Mouse (Mus musculus) thymus, postnatal 0 days (tissue): ENCODE measurements around the gene Ovca2. TPM values are rescaled to one million over a fixed set of nuclear protein-coding genes. Genes with fewer than 3 reads are reported as not detected.

ENCODE experiments used
- DNase-seq: peaks from one replicate; pipeline ENCODE4 v3.0.0-alpha.2; 2015; ENCODE audit warnings: low spot score
- polyA plus RNA-seq: library from polyadenylated mRNA; unstranded; fragments of >200 nt; fragmentation: Nextera tagmentation; extraction: Ambion mirVana; gene quantifications from 2 replicates; pipeline ENCODE4 v1.2.1, GENCODE M21; 2015

Ovca2 gene
- polyA plus RNA-seq, 1 experiment from 2014 or later, result 34.2 TPM

DNA sequence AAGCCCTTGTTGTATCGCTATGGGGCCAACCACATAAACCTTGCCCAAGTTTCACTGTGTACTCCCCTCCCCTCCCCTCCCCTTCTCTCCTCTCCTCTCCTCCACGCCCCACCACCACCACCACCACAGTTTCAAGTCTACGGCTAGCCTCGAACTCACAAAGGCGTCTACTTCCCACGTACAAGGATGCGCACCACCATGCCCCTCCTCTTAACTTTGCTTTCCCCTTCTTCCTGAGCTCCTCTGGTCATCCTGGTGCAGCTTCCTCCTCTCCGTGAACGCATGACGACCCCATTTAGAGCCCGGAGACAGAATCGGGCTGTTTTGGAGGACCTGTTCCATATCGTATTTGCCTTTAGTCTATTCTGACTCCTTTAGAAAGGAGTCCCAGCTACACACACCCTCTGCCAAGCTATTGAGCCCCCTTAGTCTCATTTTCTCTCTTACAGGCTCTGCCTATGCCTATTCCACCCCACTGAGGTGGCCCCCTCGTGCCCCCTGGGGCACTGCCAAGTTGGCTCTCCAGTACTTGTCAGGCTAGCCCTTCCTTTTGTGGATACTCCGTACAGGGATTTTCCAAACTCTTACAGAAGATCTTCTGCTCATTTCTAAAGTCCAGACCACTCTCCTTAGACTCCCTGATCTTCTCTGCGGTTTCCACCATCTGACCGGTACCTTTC lies 7.3 kb downstream of the Ovca2 start:
- DNase-seq, result no peak

DNA sequence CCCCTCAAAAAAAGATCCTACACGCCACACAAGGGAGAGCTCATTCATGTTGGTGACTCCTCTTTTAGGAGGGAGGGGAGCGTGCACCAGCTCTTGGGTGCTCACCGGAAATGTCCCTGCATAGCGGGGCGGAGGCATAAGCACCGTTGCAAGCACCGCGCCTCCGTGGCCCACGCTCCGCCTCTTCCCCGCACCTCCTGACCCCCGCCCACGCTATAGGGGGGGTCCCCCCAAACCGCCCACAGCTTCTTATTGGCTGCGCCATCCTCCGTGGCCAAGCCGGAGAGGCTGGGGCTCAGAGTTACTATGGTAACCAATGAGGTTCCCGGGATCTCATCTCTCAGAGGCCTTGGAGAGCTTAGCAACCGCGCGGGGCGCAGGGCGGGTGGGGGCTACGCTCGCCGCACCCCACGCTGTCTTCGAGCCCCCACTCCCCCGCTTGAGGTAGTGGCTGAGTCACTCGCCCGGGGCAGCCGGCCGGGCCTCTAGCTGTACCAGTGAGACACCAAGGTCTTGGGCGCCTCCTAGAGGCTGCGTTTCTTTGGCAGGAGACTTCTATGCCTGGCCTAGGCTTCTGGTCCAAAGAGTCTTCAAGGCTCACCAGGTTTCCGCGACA lies 8.4 kb downstream of the Ovca2 start:
- DNase-seq, result peak; percentile 85

DNA sequence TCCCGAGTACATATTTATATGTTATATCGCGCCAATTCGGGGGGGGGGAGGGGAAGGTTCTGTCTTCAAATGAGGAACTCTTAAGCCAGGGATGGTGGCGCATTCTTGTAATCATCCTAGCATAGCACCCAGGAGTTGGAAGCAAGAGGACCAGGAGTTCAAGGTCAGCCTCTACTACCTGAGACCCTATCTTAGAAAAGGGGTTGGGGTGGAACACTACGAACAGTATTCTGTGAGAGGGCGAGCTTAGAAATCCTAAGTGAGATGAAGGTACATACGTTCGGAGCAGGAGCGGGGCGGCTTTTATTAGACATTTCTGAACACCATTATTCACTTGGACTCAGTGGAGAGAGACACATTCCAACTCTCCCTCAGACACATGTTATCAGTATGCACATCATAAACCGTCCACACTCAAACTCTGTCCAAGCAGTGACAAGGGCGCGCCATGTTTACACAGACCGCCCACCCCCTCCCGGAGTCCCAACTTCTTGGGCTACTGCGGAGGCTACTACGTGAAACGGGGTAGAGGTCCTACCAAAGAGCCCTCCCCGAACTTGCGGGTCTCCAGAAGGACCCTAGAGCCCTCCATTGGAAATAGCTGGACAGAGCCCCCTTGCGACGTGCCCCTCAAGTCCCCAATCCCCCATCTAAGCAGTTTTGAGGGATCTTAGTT lies 9.1 kb downstream of the Ovca2 start, which contains the start of gene Hic1:
Gene Hic1, minus strand, starts transcription at position 115 of the 676 bp plus-strand sequence.
- DNase-seq, result no peak

DNA sequence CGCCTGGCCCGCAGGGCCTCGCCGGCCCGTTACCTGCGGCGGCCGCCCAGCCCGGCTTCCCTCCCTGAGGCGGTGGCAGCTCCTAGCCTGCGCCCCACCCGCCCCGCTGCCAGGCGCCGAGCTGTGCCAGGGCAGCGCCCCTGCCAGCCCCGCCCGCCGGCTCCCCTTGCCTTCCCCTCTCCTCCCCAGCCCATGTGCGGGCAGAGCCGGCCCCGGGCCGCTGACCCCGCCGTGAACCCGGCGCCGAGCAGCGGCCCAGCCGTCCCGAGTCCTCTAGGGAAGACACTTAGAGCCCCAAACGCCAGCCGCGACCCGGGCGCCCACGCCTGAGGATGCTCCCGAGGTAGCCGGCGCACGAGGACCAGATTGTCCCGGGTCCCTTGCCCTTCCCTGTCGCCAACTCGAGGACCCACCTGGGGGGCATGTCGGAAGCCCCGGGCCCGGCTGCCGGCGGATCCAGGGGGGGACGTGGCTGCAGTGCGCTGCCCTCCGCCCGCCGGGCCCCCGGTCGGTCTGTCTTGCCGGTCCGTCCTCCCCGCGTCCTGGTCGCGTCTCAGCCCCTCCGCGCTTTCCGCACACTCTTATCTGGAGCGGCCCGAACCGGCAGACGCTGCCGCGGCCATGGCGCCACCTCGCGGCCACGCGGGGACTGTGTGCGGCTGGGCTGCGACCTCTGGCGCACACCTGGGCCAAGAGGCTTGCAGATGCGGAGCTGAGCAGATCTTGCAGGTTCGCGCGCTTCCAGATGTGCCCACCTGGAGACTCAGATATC lies 9.9 kb downstream of the Ovca2 start:
- DNase-seq, result peak; percentile 85

DNA sequence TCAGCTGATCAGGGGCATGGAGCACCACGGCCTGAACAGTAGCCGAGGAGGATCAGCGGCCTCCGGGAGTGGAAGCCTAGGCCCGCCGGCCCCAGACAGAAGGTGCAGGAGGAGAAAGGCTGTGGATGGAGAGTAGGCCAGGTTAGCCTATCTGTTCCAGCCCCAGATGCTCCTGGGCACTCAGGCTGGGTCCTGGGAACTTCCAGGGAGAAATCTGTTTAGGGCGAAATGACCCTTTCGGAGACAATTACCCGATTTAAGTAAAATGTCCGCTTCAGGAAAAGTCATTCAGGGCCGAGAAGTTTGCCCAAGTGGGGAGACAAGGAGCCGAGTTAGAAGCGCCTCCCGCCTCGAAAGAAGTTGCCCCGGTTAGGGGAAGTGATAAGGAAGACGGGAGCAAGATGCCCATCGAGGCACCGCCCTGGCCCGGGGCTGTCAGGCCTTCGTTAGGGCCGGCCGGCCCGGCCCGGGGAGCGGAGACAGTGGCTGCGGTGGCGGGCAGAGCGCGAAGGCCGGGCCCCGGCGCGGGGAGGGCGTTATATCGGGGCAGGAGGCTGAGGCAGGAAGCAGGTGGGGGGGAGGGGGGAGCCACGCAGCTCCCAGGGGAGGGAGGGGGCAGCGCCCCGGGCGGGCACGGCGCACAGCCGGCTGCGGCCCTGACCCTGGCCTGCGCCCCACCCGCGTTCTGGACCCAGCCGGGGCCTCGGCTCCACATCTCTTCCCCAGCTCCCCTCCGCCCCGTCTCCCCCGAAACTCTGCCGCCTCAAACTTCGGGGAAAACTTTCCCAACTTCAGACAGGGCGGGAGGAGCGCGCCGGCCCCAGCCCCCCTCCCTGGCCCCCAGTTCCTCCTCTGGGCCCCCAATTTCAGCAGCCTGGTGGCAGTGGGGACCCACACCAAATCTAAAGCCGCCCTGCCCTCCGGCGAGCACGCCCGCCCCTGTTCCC lies 10.7 kb downstream of the Ovca2 start:
- DNase-seq, result peak; percentile 26

DNA sequence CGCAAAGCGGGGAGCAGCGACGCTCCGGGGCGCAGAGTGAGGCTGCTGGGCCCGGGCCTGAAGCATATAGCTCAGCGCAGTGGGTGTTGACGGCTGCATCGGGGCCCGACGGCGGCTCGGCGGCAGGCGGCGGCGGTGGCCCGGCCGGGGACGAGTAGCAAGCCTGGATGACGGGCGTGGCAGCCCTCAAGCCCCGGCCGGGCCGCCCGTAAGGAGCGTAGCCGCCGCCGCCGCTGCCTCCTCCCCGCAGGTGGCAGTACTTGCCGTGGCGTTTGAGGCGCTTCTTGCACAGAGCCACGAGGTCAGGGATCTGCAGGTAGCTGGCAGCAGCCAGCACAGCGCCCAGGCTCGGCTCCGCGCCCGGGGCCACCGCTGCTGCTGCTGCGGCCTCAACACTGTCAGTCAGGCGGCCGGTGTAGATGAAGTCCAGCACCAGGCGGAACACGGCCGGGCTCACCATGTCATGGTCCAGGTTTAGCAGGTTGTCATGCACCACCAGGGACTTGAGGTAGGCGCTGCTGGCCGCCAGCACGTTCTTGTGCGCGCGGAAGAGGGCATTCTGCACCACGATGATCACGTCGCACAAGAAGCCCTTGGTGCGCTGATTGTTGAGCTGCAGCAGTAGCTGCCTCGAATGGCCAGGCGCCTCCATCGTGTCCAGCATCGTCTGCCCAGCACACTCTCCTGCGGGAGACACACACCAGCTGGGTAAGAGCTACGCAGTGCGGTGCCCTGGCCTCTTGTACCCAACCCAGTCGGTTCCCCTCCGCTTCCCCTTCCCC lies 11.6 kb downstream of the Ovca2 start:
- DNase-seq, result peak; percentile 43

DNA sequence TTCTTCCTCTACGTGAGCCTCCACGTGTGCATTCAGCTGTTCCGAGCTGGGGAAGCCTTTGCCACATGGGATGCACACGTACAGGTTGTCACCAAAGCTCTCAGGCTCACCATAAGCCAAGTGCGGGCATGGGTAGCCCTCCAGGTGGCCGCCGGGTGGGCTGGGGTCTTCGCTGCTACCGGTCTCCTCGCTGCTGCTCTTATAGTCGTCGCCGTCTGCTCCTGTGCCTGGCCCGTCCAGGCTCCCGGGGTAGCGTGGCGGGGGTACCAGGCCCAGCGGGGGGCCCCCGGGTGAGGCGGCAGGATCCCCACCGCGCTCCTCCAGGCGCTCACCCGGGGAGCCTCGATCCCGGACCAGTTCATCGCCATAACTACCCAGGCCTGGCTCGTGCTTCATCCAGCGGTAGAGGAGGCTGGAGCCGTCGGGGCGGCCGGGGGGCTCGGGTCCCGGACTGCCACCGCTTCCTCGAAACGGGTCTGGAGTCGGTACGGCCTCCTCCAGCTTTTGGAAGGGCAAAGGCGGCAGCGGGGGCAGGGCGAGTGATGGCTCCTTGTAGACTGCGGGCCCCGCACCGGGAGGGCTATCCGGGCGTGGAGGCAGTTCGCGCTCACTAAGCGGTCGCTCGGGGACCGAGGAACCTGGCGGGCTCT lies 12.3 kb downstream of the Ovca2 start:
- no peak for DNase-seq

DNA sequence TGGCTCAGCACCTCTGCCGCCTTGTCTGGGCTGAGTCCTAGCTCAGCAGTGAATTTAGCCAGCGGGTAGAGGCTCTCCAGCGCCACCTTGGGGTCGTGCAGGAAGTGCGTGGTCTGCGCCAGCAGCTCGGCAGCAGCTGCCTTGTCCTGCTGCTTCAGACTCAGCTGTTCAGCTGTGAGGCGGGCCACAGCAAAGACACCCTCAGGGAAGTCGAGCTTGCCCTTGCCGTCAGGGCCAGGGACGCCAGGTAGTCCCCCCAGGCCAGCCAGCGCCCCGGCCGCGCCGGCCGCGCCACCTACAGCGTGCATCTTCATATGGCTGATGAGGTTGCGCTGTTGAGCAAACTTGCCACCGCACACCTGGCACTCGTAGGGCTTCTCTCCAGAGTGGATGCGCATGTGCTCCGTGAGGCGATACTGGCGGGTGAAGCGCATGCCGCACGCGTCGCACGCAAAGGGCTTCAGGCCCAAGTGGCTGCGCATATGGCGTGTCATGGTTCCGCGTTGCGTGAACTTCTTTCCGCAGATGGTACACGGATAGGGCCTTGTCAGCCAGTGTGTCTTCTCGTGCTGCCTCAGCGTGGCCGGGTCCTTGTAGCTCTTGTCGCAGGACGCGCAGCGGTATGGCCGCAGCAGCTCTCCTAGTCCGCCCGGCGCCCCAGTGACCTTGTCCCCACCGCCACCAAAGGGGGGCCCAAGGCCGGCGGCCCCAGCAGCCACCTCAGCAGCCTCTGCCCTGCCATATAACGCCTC lies 13.0 kb downstream of the Ovca2 start:
- peak; percentile 77 for DNase-seq

DNA sequence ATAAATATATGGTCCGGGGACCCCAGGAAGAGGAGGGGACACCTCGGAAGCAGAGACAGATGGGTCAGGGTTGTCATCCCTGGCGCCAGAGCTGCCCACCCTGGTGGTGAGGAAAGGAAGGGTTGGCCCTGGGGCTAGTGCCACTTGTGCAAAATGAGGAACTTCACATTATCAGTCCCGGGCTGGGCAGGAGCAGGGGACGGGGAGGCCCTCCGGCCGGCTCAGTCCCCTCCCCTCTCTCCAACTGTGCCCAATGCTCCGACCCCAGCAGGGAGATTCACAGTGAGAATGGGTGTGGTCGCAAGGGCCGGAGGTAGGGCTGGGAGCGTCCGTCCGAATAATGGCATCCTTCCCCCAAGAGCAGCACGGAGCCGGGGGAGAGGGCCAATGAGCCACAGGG lies 13.9 kb downstream of the Ovca2 start:
- DNase-seq, result no peak

DNA sequence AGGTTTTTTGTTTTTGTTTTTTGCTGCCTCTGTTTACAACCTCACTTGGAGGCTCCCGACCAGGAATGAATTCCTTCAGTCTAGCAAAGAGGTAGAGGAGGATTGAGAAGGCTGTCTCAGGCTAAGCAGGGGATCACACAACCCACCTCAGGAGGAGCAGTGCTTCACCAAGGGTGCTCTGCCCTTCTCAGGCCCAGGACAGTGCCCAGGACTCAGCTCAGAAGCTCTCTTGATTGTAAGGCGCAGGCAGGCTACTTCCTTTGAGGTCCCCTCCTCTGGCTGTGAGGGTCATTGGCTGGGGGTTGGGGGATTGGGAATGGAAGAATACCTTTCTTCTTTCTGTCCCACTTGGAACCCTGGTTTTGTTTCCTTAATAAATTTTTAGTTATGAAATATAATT lies 14.6 kb downstream of the Ovca2 start:
- no peak for DNase-seq

DNA sequence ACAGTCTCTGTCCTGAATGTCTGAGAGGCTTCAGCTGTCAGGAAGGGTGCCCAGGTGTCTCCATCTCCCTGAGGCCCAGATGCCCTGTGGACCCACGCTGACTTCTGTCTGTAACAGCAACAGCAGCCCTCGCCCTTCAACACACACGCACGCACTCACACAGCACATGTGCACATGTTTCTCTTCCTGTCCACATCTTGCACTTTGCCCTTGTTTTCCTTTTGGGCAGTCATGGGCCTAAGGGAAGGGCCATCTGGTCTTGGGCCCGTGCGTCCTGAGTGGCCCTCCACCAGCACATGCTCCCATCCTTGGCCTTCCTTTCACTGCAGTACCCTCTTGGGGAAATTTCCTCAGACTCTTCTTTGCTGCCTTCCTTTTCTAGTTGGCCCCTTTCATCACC lies 15.3 kb downstream of the Ovca2 start:
- DNase-seq, result no peak

DNA sequence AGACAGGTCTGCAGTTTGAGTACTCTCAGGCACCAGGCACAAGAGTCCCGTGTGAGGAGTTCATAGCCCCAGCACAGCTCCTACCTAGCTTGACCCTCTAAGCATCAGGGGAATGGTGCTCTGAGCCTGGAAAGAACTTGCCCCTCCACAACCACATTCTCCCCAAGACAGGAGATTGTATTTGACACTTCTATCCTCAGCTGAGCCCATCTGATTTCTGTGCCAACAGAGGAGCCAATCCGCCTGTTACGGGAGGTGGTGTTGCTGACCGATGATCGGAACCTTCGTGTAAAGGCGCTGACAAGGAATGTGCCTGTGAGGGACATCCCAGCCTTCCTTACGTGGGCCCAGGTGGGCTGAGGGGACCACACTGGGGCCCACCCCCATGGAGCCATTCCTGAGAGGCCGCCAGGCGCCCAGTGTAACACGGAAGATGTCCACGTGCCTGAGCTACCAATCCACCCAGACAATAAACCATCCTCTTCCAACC lies 16.0 kb downstream of the Ovca2 start:
- DNase-seq, result no peak

DNA sequence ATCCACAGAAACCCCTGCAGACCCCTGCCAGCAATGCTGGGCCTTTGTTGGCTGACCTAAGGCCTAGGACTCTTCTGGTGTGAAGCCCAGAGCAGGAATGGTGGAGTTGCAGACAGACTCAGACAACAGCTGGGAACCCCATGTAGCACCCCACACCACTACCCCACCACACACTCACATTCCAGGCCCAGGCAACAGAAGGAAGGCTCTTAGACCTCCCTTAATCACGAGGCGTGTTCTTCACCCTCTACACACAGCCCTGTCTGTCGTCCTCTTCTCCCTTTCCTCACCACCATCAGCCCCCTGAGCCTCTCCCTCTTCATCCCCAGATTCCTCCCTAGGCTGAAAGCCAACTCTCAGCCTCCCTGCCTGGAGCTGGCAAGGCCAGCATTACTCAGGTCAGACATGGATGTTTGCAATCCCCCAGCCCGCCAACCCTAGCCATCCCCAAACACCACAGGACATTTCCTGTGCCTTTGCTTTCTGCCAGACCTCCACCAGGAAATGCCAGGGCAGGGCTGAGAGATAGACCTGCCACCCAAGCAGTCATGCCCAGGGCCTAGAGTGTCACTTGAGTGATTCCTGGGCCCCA lies 17.1 kb downstream of the Ovca2 start:
- DNase-seq, result no peak

DNA sequence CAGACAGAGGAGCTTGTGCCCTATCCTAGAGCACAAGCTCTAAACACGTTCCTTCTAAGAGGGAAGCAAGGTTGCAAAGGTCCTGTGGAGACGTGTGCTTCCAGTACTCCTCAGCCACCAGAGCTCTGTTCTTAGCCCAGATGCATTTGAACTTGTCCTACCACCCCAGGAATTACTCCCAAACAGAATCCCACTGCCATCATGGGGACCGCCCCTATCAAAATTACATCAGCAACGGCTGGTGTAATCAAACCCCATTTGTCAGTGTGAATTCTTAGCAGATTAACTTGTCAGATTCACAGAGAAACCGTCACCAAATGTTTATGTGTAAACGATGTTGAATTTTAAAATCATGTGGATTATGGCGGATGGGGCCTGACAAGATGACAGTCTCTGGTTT lies 17.7 kb downstream of the Ovca2 start:
- DNase-seq, result no peak

DNA sequence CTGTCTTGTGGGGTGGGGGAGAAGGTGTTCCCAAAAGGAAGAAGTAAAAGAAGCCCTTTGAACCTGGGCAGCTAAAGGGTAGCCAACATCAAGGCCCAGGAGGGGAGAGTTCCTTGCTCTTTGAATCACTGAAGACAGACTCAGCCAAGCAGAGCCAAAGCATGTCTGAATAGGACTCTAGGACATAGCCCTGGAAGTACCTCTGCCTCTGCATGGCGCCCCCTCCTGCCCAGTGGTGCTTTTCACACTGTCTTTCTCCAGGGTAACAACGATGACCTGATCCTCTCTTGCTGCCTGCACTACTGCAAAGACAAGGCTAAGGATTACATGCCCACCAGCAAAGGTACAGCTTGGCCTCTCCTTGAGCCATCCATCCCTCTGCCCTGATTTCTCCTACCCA lies 19.1 kb downstream of the Ovca2 start:
- DNase-seq, result peak; percentile 29

DNA sequence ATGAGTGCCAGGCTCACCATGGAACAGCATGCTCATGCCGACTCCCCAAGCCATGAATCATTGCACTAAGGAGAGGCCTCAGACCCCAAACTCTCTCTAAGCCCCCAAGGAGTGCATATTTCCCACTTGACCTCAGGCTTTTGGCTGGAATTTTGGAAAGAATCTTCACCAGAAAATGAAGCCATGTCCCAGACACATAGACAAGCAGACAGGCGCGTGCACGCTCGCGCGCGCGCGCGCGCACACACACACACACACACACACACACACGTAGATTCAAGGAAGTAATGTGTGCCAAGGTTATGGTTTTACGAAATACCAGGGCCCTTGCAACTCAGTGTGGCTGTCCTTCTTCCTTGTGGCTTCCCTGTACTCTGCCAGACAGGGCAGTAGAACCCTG lies 20.2 kb downstream of the Ovca2 start:
- no peak for DNase-seq

DNA sequence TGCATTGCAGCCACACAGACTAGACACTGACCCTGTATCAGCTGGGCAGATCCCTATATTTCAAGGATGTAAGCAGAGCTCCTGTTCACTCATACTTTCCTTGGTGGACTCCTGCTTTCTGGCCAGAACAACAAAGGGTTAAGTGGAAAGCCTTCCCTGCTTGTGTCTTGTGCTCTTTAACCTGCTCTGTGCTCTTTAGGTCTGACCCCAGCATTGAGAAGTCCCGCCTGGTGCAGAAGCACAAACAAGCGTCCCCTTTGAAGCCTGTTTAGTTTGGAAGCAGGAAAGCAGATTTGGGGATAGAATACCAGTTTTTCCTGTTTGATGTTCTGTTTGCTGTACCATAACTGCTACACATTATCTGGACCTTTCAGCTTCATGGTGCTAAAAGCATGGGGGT lies 20.7 kb downstream of the Ovca2 start:
- DNase-seq, result no peak

DNA sequence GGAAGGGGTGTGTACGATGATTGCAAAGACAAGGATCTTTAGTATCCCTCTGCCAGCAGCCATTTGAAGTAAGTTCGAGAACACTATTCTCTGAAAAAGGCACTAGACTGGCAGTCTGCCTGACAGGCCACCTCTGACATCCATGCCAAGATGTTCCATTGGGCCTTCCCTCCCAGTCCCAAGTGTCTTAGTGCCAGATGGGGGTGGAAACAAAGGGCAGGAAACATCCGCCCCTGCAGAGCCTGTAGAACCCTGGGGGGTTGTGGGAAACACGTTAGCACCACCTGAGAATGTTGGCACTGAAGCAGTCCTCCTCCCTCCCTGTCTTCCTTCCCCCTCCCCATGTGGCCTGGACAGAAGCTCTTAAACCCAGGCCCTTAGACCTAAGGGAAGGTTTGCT lies 21.6 kb downstream of the Ovca2 start:
- no peak for DNase-seq
